Mouse (Mus musculus): ENCODE measurements around the gene Tmem136.

Tmem136 gene

GRCm38 (mm10) chr9:43076163-43076562, 40.2 kb downstream of the Tmem136 start:
- no peak for DNase-seq (ENCODE audit: low spot score in 2 of 2)

GRCm38 (mm10) chr9:43074611-43075010, 41.8 kb downstream of the Tmem136 start:
- no peak for DNase-seq (ENCODE audit: low spot score in 2 of 2)

GRCm38 (mm10) chr9:43071741-43072140, 44.6 kb downstream of the Tmem136 start:
- DNase-seq (ENCODE audit: low spot score in 2 of 2): no peak

- peak; percentile 43 to 61 for DNase-seq (ENCODE audit: low spot score in 2 of 2)
Observed at GRCm38 (mm10) chr9:43071176-43071575, 45.2 kb downstream of the Tmem136 start.

GRCm38 (mm10) chr9:43070566-43070965, 45.8 kb downstream of the Tmem136 start:
- no peak for DNase-seq (ENCODE audit: low spot score in 2 of 2)

GRCm38 (mm10) chr9:43070153-43070552, 46.2 kb downstream of the Tmem136 start:
- no peak for DNase-seq (ENCODE audit: low spot score in 2 of 2)

GRCm38 (mm10) chr9:43067896-43068295, 48.5 kb downstream of the Tmem136 start:
- DNase-seq (ENCODE audit: low spot score in 2 of 2): no peak

- DNase-seq (ENCODE audit: low spot score in 2 of 2): no peak
Observed at GRCm38 (mm10) chr9:43065231-43065630, 51.1 kb downstream of the Tmem136 start.

- DNase-seq (ENCODE audit: low spot score in 2 of 2): no peak
Observed at GRCm38 (mm10) chr9:43061545-43061944, 54.8 kb downstream of the Tmem136 start.

All from right cerebral cortex, postnatal 10 days (tissue).